Mouse (Mus musculus): Measurements from ENCODE around the gene Chrnd. TPM values are rescaled to one million over a fixed set of nuclear protein-coding genes. Genes with fewer than 3 reads are reported as not detected.

Chrnd gene
- not detected in 2 replicates for total RNA-seq (2014; fragmentation: Nextera tagmentation)
- total RNA-seq (2017): not detected in 2 replicates
- not detected in 2 replicates for polyA plus RNA-seq (2012)

DNA sequence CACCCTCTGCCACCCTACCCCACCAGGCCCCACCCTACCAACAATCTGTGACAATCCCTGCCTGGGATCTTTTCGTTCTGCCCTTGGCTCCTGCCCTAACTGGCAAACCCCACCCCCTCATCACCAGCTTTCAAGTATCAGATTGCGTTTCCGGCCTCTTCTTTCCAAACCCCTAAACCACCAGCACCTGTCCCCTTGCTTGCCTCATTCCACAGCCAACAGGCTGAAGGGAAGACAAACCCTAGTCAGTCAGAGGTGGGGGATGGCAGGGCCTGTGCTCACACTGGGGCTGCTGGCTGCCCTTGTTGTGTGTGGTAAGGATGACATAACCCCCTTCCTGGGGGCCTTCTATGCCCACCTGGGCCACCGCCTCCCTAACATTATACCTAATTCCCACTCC is at the start of gene Chrnd:
Chrnd (plus strand) TSS at position 179 of the 400 bp plus-strand sequence.
- DNase-seq (ENCODE audit: low spot score): no peak
- Histone ChIP-seq H3K9me3 (replicated peaks) (no peaks in the 10 kb centered on the region), H3K4me3 (ENCODE audit: low read depth, low read length) (no peak within 1 kb of the TSS), H3K27me3 (ENCODE audit: insufficient read depth, low read length) (peaks cover 57% of the 10 kb centered on the region), H3K36me3 (replicated peaks) (no peaks in the 10 kb centered on the region), H3K4me1 (ENCODE audit: insufficient read depth, low read depth, low read length) (peaks cover 5% of the 10 kb centered on the region; the same call in 1 of the 2 replicates)
- TF ChIP-seq TAL1 (conservative IDR thresholded peaks at IDR 0.05; ENCODE audit: low read depth, low read length) (no peak), GATA2 (IDR thresholded peaks at IDR 0.05; ENCODE audit: borderline replicate concordance, low read depth, low read length) (no peak), GATA1 (IDR thresholded peaks at IDR 0.05; ENCODE audit: borderline replicate concordance, low read length) (no peak), POLR2AphosphoS5 (IDR thresholded peaks at IDR 0.05; ENCODE audit: insufficient replicate concordance, low read depth, low read length) (no peak), CTCF (IDR thresholded peaks at IDR 0.05; ENCODE audit: low read depth, low read length) (no peak)
- ATAC-seq (ENCODE audit: extremely low read depth, insufficient number of reproducible peaks, low FRiP score, poor library complexity, severe bottlenecking): no peak

- DNase-seq (ENCODE audit: low spot score): no peak
- no peak for ATAC-seq (ENCODE audit: extremely low read depth, insufficient number of reproducible peaks, low FRiP score, poor library complexity, severe bottlenecking)
- Histone ChIP-seq H3K27me3 (ENCODE audit: insufficient read depth, low read length) (peaks cover 11% of the 10 kb centered on the region; the same call in 1 of the 2 replicates), H3K4me1 (ENCODE audit: insufficient read depth, low read depth, low read length) (no peaks in the 10 kb centered on the region), H3K4me3 (ENCODE audit: low read depth, low read length) (no peak overlapping the region), H3K36me3 (replicated peaks) (no peaks in the 10 kb centered on the region), H3K9me3 (replicated peaks) (no peaks in the 10 kb centered on the region)
- no peak for TF ChIP-seq TAL1 (conservative IDR thresholded peaks at IDR 0.05; ENCODE audit: low read depth, low read length)
- no peak for TF ChIP-seq GATA1 (IDR thresholded peaks at IDR 0.05; ENCODE audit: borderline replicate concordance, low read length)
- TF ChIP-seq CTCF (IDR thresholded peaks at IDR 0.05; ENCODE audit: low read depth, low read length): no peak
- TF ChIP-seq POLR2AphosphoS5 (IDR thresholded peaks at IDR 0.05; ENCODE audit: insufficient replicate concordance, low read depth, low read length): no peak
- TF ChIP-seq GATA2 (IDR thresholded peaks at IDR 0.05; ENCODE audit: borderline replicate concordance, low read depth, low read length): no peak
Observed at GRCm38 (mm10) chr1:87141550-87141949, 48.9 kb upstream of the Chrnd start.

- H3K36me3 ChIP-seq (replicated peaks): no peaks in the 10 kb centered on the region
- H3K4me1 ChIP-seq (ENCODE audit: insufficient read depth, low read depth, low read length): no peaks in the 10 kb centered on the region
- TF ChIP-seq GATA2 (IDR thresholded peaks at IDR 0.05; ENCODE audit: borderline replicate concordance, low read depth, low read length): no peak
- no peak for TF ChIP-seq POLR2AphosphoS5 (IDR thresholded peaks at IDR 0.05; ENCODE audit: insufficient replicate concordance, low read depth, low read length)
- no peak for TF ChIP-seq TAL1 (conservative IDR thresholded peaks at IDR 0.05; ENCODE audit: low read depth, low read length)
- no peak for TF ChIP-seq GATA1 (IDR thresholded peaks at IDR 0.05; ENCODE audit: borderline replicate concordance, low read length)
- no peak for TF ChIP-seq CTCF (IDR thresholded peaks at IDR 0.05; ENCODE audit: low read depth, low read length)
- ATAC-seq (ENCODE audit: extremely low read depth, insufficient number of reproducible peaks, low FRiP score, poor library complexity, severe bottlenecking): no peak
- no peak for DNase-seq (ENCODE audit: low spot score)
- H3K9me3 ChIP-seq (replicated peaks): no peaks in the 10 kb centered on the region
- peaks cover 11% of the 10 kb centered on the region; the same call in 1 of the 2 replicates for H3K27me3 ChIP-seq (ENCODE audit: insufficient read depth, low read length)
- no peak overlapping the region for H3K4me3 ChIP-seq (ENCODE audit: low read depth, low read length)
Observed at GRCm38 (mm10) chr1:87142456-87142855, 48.0 kb upstream of the Chrnd start.

GRCm38 (mm10) chr1:87143141-87143540 is 47.3 kb upstream of the Chrnd start:
- ATAC-seq (ENCODE audit: extremely low read depth, insufficient number of reproducible peaks, low FRiP score, poor library complexity, severe bottlenecking) (no peak), DNase-seq (ENCODE audit: low spot score) (no peak)
- peaks cover 11% of the 10 kb centered on the region; the same call in 1 of the 2 replicates for H3K27me3 ChIP-seq (ENCODE audit: insufficient read depth, low read length)
- no peaks in the 10 kb centered on the region for H3K9me3 ChIP-seq (replicated peaks)
- H3K4me3 ChIP-seq (ENCODE audit: low read depth, low read length): no peak overlapping the region
- TF ChIP-seq GATA2 (IDR thresholded peaks at IDR 0.05; ENCODE audit: borderline replicate concordance, low read depth, low read length) (no peak), CTCF (IDR thresholded peaks at IDR 0.05; ENCODE audit: low read depth, low read length) (no peak), TAL1 (conservative IDR thresholded peaks at IDR 0.05; ENCODE audit: low read depth, low read length) (no peak), GATA1 (IDR thresholded peaks at IDR 0.05; ENCODE audit: borderline replicate concordance, low read length) (no peak), POLR2AphosphoS5 (IDR thresholded peaks at IDR 0.05; ENCODE audit: insufficient replicate concordance, low read depth, low read length) (no peak)
- H3K36me3 ChIP-seq (replicated peaks): no peaks in the 10 kb centered on the region
- H3K4me1 ChIP-seq (ENCODE audit: insufficient read depth, low read depth, low read length): no peaks in the 10 kb centered on the region

GRCm38 (mm10) chr1:87149422-87149821 is 41.0 kb upstream of the Chrnd start:
- no peaks in the 10 kb centered on the region for H3K36me3 ChIP-seq (replicated peaks)
- no peaks in the 10 kb centered on the region for H3K4me1 ChIP-seq (ENCODE audit: insufficient read depth, low read depth, low read length)
- ATAC-seq (ENCODE audit: extremely low read depth, insufficient number of reproducible peaks, low FRiP score, poor library complexity, severe bottlenecking): no peak
- TF ChIP-seq GATA1 (IDR thresholded peaks at IDR 0.05; ENCODE audit: borderline replicate concordance, low read length) (no peak), GATA2 (IDR thresholded peaks at IDR 0.05; ENCODE audit: borderline replicate concordance, low read depth, low read length) (no peak), POLR2AphosphoS5 (IDR thresholded peaks at IDR 0.05; ENCODE audit: insufficient replicate concordance, low read depth, low read length) (no peak), CTCF (IDR thresholded peaks at IDR 0.05; ENCODE audit: low read depth, low read length) (no peak), TAL1 (conservative IDR thresholded peaks at IDR 0.05; ENCODE audit: low read depth, low read length) (no peak)
- DNase-seq (ENCODE audit: low spot score): no peak
- no peak overlapping the region for H3K4me3 ChIP-seq (ENCODE audit: low read depth, low read length)
- H3K27me3 ChIP-seq (ENCODE audit: insufficient read depth, low read length): peaks cover 8% of the 10 kb centered on the region; the same call in 1 of the 2 replicates
- peaks cover 8% of the 10 kb centered on the region for H3K9me3 ChIP-seq (replicated peaks)

GRCm38 (mm10) chr1:87151286-87151685 is 39.1 kb upstream of the Chrnd start:
- Histone ChIP-seq H3K4me3 (ENCODE audit: low read depth, low read length) (no peak overlapping the region), H3K9me3 (replicated peaks) (peaks cover 13% of the 10 kb centered on the region), H3K27me3 (ENCODE audit: insufficient read depth, low read length) (peaks cover 9% of the 10 kb centered on the region; the same call in 1 of the 2 replicates), H3K36me3 (replicated peaks) (no peaks in the 10 kb centered on the region), H3K4me1 (ENCODE audit: insufficient read depth, low read depth, low read length) (no peaks in the 10 kb centered on the region)
- DNase-seq (ENCODE audit: low spot score): no peak
- TF ChIP-seq TAL1 (conservative IDR thresholded peaks at IDR 0.05; ENCODE audit: low read depth, low read length): no peak
- TF ChIP-seq GATA2 (IDR thresholded peaks at IDR 0.05; ENCODE audit: borderline replicate concordance, low read depth, low read length): no peak
- no peak for TF ChIP-seq CTCF (IDR thresholded peaks at IDR 0.05; ENCODE audit: low read depth, low read length)
- no peak for TF ChIP-seq POLR2AphosphoS5 (IDR thresholded peaks at IDR 0.05; ENCODE audit: insufficient replicate concordance, low read depth, low read length)
- ATAC-seq (ENCODE audit: extremely low read depth, insufficient number of reproducible peaks, low FRiP score, poor library complexity, severe bottlenecking): no peak

Data from G1E (cell line).